Mouse (Mus musculus): Measurements from ENCODE around the gene Gla. TPM values are rescaled to one million over a fixed set of nuclear protein-coding genes. Genes with fewer than 3 reads are reported as not detected.
A peak's percentile ranks its signal among the peaks of the same experiment; 100 is the strongest.

The Gla gene
- polyA plus RNA-seq, 1 experiment from 2014 or later = 148 TPM

DNA sequence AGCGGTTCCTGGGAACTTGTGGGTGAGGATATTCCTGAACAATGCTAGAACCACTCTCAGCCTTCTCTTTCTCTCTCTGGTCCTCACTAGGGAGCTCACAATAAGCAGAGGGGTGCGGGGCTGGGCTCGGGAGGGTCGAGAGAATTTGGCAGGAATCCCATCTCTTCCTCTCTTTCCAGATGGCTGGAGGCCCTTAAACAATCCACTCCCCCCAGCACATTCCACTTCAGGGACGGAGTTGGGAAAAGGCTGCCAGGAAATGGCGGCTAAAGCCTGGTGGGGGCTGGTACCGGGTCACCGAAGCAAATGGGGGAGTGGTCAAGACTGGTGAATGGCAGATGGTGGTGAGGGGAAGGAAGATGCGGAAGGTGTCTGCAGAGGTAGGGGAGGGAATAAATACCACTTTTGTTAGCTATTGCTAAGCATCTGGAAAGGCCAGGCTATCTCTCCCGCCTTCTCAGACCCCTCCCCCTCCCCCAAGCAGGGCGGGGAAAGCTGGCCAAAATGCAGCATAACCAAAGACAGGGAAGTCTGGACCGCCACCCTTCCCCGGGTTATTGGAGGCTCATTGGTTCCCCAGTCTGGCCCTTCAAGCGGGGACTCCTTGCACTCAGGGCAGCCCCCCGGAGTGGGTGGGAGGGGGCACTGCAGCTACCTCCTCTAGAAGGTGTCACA, 11.5 kb upstream of the Gla start:
- Histone ChIP-seq H3K27ac (no peak overlapping the region), H3K4me3 (ENCODE audit: inconsistent target) (no peak overlapping the region)
- 30% methylated on average over 12 of the region's 15 CpGs for WGBS (ENCODE audit: missing documents)

DNA sequence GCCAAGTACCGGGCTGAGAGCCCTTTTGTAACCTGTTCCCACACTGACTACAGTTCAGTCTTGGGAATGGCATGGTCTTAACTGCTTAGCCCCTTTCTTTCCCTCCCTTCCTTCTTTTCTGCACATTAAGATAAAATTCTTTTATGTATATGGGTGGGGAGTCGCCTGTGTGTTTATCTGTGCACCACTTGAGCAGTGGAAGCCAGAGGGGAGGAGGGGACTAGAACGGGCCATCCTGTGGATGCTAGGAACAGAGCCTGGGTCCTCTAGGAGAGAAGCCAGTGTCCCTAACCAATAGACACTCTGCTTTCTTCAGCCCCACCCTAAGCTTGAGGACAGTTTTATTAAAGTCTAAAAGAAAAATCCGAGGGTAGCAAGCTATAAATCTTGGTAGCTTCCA, 10.1 kb upstream of the Gla start:
- H3K36me3 ChIP-seq (ENCODE audit: inconsistent target) = no peaks in the 10 kb centered on the region
- no peaks in the 10 kb centered on the region for H3K79me2 ChIP-seq (ENCODE audit: inconsistent target)
- WGBS (ENCODE audit: missing documents) = 84% methylated on average over 4 of the region's 4 CpGs
- no peak overlapping the region for H3K27ac ChIP-seq
- no peak overlapping the region for H3K4me3 ChIP-seq (ENCODE audit: inconsistent target)

More for the DNA sequence above, 11.5 kb upstream of the Gla start:
- no peaks in the 10 kb centered on the region for H3K36me3 ChIP-seq (ENCODE audit: inconsistent target)
- H3K79me2 ChIP-seq (ENCODE audit: inconsistent target) = no peaks in the 10 kb centered on the region

DNA sequence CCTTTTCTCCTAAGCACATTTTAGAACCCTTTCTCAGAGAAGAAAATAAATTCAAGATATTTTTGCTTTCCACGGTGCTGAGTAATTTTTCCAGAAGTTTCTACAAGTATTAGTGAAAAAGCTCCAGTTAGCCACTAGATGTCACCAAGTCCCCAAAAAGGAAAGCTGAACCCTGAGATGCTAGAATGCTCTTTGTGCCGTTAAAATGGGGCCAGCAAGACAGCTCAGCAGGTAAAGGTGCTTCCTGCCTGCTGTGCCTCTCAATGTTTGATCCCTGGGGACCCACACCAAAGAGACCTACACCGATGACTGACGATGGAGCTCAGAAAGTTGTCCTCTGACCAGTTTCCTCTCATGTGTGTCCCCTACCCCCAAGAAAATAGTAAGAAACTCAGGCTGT, 8.5 kb upstream of the Gla start:
- Histone ChIP-seq H3K4me3 (ENCODE audit: inconsistent target) (no peak overlapping the region), H3K36me3 (ENCODE audit: inconsistent target) (no peaks in the 10 kb centered on the region), H3K79me2 (ENCODE audit: inconsistent target) (peaks cover 8% of the 10 kb centered on the region), H3K27ac (no peak overlapping the region)
- 20% methylated on average over 4 of the region's 4 CpGs for WGBS (ENCODE audit: missing documents)

DNA sequence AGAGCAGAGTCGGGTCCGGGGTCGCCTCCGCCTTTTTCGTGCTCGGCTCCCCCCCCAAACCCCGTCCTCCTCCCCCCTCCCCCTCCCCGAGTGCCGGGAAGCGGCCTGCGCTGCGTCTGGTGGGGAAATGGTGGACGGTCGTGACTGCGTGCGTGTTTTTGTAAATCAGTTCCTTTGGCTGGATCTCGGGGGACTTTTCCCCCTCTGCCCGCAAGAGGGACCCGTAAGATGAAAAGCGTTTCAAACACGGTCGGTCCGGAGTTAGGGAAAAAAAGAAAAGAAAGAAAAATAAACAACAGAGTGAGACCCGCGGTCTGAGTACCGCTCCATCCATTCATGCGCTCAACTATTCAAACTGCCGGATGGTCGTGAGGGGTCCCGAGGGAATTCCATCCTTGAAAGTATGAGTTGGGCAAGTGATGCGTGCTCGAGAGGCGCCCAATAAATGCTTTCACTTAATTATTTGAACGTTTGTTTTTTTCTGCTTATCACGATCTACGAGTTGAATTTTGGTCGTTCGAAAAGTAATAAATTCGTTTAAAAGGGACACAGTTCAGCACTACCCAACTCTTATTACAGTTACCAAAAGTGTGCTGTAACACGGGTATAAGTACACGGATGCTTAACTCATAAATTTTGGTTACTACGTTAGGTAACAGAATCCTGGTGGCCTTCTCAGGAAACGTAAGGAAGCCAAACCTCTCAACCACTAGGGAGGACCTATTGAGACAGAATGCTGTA, 625 bp upstream of the Gla start:
- Histone ChIP-seq H3K4me3 (ENCODE audit: inconsistent target) (peak overlapping the region; percentile 76), H3K79me2 (ENCODE audit: inconsistent target) (peaks cover 82% of the 10 kb centered on the region), H3K27ac (peak overlapping the region; percentile 95), H3K36me3 (ENCODE audit: inconsistent target) (no peaks in the 10 kb centered on the region)
- 24% methylated on average over 29 of the region's 43 CpGs for WGBS (ENCODE audit: missing documents)

DNA sequence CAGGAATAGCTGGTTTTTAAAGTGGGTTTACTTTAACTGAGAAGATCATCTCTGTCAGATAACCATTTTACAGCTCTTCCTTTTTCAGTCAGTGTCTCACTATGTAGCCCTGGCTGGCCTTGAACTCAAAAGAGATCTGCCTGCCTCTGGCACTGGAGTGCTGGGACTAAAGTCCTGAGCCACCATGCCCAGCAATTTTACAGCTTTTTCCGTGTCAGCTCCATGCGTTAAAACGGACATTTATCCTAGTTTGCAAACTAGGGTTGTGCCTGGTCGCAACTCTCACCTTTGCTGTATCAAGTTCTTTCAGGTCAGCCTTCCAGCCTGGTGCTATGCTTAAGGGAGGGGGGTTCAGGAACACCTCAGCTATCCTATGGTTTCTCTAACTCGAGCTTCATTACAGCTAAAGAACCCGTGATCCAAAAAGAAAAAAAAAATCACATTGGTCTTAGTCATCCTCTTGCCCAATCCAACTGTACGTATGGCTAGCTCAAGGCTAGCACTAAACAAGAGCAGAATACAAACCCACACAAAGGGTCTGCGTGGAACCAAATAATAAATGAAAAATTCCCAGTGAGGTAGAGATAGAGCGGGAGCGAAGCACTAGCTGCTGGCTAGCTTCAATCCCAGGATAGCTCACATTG, 881 bp downstream of the Gla start:
- H3K27ac ChIP-seq = peak overlapping the region; percentile 95
- H3K36me3 ChIP-seq (ENCODE audit: inconsistent target) = no peaks in the 10 kb centered on the region
- 17% methylated on average over 9 of the region's 10 CpGs for WGBS (ENCODE audit: missing documents)
- peaks cover 93% of the 10 kb centered on the region for H3K79me2 ChIP-seq (ENCODE audit: inconsistent target)
- peak overlapping the region; percentile 76 for H3K4me3 ChIP-seq (ENCODE audit: inconsistent target)

DNA sequence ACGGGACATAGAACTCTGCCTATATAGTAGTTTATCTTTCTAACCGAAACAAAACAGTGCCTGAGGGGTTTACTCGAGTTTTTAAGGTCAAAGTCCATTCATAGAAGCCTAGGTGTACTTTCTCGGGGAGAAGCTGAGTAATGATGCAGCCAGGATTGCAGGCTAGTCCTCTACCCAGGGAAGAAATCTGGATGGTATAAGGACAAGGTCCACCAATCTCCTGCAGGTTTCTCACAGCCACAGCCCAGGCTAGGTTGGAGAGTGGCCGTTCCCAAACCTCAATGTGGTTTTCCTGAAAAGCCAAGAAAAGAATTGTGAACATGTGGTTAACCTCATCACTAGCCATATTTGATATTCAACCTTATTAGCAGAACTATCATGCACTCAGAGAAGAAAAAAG, 11.1 kb downstream of the Gla start:
- Histone ChIP-seq H3K27ac (no peak overlapping the region), H3K79me2 (ENCODE audit: inconsistent target) (peaks cover 52% of the 10 kb centered on the region), H3K4me3 (ENCODE audit: inconsistent target) (no peak overlapping the region), H3K36me3 (ENCODE audit: inconsistent target) (0 out of 2 replicates have a peak, but pooled peaks cover 9% of the 10 kb centered on the region)
- 52% methylated on average over 5 of the region's 5 CpGs for WGBS (ENCODE audit: missing documents)

DNA sequence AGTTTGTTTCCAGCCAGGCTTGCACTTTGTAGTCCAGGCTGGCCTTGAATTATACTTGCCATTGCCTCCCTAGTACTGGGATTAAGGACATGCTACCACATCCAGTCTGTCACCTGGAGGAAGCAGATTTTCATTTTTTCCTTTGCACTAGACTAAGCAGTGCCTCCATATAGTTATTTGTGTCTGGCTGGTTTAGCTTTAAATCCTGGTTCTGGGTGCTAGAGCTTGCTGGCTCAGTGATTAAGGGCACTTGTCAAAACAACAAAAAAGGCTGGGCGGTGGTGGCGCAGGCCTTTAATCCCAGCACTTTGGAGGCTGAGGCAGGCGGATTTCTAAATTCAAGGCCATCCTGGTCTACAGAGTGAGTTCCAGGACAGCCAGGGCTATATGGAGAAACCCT, 11.9 kb downstream of the Gla start:
- WGBS (ENCODE audit: missing documents) = 85% methylated on average over 3 of the region's 3 CpGs

DNA sequence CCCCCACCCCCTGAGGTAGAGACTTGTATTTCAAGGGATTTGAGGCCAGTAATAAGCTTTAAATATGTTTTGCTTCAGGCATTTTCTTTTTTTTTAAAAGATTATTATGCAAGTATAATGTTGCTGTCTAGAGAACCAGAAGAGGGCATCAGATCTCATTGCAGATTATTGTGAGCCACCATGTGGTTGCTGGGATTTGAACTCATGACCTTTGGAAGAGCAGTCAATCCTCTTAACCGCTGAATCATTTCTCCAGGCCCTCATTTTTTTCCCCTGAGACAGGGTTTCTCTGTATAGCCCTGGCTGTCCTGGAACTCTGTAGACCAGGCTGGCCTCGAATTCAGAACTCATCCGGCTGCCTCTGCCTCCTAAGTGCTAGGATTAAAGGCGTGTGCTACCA, 12.7 kb downstream of the Gla start:
- Histone ChIP-seq H3K27ac (no peak overlapping the region), H3K4me3 (ENCODE audit: inconsistent target) (no peak overlapping the region), H3K36me3 (ENCODE audit: inconsistent target) (0 out of 2 replicates have a peak, but pooled peaks cover 9% of the 10 kb centered on the region), H3K79me2 (ENCODE audit: inconsistent target) (peaks cover 36% of the 10 kb centered on the region)
- WGBS (ENCODE audit: missing documents) = 83% methylated on average over 2 of the region's 4 CpGs

More for the DNA sequence above, 11.9 kb downstream of the Gla start:
- Histone ChIP-seq H3K36me3 (ENCODE audit: inconsistent target) (0 out of 2 replicates have a peak, but pooled peaks cover 9% of the 10 kb centered on the region), H3K27ac (no peak overlapping the region), H3K4me3 (ENCODE audit: inconsistent target) (no peak overlapping the region), H3K79me2 (ENCODE audit: inconsistent target) (peaks cover 44% of the 10 kb centered on the region)

DNA sequence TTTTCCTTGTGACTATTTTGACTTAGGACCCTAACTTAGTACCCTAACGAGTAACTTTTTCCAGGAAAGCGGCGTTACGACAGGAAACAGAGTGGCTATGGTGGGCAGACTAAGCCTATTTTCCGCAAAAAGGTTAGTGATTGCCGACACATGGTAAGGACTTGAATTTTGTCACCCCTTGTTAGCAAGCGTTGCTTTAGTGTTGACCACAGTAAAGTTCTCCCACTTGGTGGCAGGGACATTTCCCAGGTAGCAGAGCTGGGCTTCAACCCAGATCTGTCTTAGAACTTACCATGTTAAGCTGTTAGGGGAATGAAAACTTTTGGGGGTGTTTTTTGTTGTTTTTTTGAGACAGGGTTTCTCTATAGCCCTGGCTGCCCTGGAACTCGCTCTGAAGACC, 14.5 kb downstream of the Gla start:
- 30% methylated on average over 4 of the region's 8 CpGs for WGBS (ENCODE audit: missing documents)
- Histone ChIP-seq H3K27ac (peak overlapping the region; percentile 36; the same call in 1 of the 2 replicates), H3K79me2 (ENCODE audit: inconsistent target) (peaks cover 33% of the 10 kb centered on the region), H3K36me3 (ENCODE audit: inconsistent target) (0 out of 2 replicates have a peak, but pooled peaks cover 9% of the 10 kb centered on the region), H3K4me3 (ENCODE audit: inconsistent target) (peak overlapping the region; percentile 46)

DNA sequence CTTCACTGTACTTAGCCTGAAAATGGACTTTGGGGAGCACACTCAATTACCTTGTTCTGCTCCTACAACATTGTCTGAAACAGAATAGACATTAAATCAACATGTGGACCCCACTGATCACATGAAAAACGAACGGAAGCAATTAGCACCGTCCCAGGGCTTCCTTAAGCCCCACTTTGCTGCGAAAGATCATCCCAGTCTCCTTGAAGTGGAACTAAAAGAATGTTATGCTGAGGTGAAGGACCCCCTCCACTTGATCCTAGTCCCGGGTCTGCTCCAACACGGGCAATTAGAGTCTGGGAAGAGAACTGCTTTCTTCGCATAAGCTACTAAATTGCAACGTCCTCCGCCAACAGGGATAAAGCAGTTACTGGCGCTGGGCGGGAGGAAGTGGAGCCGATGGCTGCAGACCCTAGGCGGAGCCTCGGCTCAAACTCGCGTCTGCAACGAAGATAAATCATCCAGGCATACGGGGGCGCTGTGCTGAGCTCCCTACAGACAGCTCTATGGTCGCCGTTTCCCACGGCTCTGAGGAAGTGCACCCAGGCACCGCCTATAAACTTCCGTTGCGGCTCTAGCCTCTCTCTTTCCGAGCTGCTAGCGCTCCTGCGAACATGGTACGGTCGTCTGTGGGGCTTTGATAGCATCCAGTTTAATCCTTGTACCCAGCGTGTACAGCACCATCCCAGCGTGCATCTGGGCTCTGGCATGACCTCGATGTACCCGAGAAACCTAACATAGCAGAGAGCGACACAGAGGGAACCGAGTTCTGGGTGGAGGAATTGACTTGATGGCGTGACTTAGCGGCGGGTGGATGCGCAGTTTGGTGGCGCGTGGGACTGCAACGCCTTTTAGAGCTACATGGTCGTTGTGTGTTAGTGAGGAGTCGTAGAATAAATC, 15.6 kb downstream of the Gla start, which contains the start of gene Rpl36a:
Rpl36a (plus strand) TSS at position 552 of the 900 bp plus-strand sequence.
- Histone ChIP-seq H3K4me3 (ENCODE audit: inconsistent target) (peak within 1 kb of the TSS; percentile 46), H3K36me3 (ENCODE audit: inconsistent target) (0 out of 2 replicates have a peak, but pooled peaks cover under 1% of the 10 kb centered on the region), H3K79me2 (ENCODE audit: inconsistent target) (peaks cover 41% of the 10 kb centered on the region), H3K27ac (peak within 1 kb of the TSS; percentile 86)
- WGBS (ENCODE audit: missing documents) = 17% methylated on average over 36 of the region's 45 CpGs

DNA sequence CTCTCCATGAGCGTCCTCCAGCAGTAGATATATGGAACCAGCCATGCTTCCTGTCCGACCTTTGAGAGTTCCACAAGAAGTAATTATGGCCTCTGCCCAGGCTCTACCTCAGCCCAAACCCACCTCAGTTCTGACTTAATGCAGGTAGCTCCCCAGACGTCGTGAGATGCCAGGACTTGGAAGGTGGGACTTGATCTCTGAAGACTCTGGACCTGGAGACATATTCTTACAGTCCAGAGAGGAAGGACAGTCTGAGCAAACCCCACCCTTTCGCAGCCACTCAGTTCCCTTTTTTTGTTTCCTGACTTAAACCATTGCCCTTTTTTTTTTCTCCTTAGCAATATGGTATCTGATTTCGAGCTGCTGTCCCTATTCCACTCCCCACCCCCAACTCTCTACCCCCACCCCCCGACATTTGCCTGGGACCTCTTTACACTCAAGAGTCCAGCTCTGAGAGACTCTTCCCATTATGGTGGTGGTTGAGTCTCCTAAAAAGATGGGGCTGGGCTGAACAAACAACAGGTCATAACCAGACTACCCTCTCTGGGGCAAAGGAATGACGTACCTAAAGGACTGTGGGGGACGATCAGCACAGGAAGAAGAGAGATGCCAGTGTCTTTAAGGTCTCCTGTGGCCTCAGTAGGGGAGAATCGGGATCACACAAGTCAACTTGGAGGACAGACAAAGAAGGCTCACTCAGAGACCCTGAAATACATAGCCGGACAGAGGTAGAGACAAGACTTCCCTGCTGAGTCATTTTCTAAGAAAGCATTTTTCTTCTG, 17.8 kb downstream of the Gla start, which contains the start of gene Btk:
Btk (minus strand) TSS at position 683 of the 782 bp plus-strand sequence.
- H3K36me3 ChIP-seq (ENCODE audit: inconsistent target) = no peaks in the 10 kb centered on the region
- H3K27ac ChIP-seq = peak within 1 kb of the TSS; percentile 86
- WGBS (ENCODE audit: missing documents) = 25% methylated on average over 11 of the region's 11 CpGs
- peak within 1 kb of the TSS; percentile 62 for H3K4me3 ChIP-seq (ENCODE audit: inconsistent target)
- peaks cover 64% of the 10 kb centered on the region for H3K79me2 ChIP-seq (ENCODE audit: inconsistent target)

DNA sequence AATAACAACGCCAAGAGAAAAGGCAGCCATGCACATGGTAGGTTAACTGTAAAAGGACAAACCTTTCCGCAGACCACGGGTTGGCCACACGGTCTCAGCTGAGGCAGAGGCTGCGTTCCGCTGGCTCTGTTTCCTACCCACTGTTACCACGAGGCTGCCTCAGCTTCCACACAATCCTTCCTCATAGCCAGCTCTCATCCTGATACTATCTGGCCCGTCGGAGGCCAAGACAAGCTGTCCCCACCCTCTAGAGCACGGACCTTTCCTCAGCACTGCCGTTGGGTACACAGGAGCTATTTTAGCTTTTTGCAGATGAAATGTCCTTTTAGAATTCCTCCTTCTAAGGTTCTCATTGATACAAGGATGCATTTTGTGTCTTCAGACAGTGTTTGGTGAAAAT, 18.7 kb downstream of the Gla start:
- H3K79me2 ChIP-seq (ENCODE audit: inconsistent target) = peaks cover 68% of the 10 kb centered on the region
- H3K4me3 ChIP-seq (ENCODE audit: inconsistent target) = peak overlapping the region; percentile 62
- H3K27ac ChIP-seq = peak overlapping the region; percentile 86
- no peaks in the 10 kb centered on the region for H3K36me3 ChIP-seq (ENCODE audit: inconsistent target)
- 18% methylated on average over 9 of the region's 11 CpGs for WGBS (ENCODE audit: missing documents)

DNA sequence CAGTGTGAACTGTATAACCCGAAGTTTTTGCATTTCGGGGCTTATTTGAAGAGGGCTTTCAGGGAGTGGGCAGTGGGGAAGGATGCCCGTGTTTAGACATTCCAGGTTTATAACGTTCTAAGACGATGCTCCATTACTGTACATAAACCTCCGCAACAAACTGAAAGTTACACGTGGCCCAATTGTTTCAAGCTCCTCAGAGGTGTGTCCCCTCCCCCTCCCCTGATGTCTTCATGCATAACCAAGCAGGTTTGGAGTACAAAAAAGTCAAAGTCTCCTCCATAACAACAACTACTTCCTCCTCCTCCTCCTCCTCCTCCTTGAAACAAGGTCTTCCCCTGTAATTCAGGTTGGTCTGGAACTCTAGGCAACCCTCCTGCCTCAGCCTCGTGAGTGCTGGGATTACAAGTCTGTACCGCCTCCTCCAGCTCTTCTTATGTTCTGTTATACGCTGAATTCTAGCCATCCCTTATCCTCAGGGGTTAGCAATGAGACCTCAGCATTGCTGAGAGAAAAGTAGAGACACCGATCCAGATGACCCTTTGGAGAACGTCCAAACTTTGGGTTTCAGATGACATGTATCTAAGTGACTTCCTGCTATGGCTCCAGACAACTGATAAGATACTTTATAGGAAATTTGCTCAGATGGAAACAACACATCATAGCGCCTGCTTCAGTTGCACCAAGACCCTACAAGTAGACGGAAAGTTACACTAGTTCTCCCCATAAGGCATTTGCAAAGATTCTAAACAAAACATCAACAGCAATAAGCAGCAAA, 20.2 kb downstream of the Gla start:
- H3K36me3 ChIP-seq (ENCODE audit: inconsistent target) = no peaks in the 10 kb centered on the region
- WGBS (ENCODE audit: missing documents) = 72% methylated on average over 14 of the region's 14 CpGs
- no peak overlapping the region for H3K27ac ChIP-seq
- H3K79me2 ChIP-seq (ENCODE audit: inconsistent target) = peaks cover 72% of the 10 kb centered on the region
- peak overlapping the region; percentile 62; the same call in 1 of the 2 replicates for H3K4me3 ChIP-seq (ENCODE audit: inconsistent target)
